Mouse (Mus musculus): ENCODE data around the gene Gm20388.

DNA sequence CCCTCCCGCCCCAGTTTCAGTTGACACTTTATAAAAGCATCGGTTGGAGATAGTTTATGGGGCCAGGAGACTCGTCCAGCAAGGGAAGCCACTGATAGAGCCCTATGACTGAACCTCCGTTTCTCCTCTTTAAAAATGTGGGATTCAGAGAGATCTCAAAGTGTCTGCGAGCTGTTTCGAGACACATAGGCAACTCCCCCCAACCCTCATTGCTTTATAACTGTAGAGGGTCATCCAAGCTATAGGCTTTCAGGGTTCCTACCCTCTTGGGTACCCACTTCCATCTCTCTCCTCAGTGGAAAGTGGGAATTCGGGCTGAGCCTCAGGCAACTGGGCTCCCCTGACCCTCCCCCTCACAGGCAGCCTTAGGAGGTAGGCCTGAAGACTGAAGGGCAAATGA, 1170.8 kb downstream of the Gm20388 start:
- TF ChIP-seq HCFC1 (IDR thresholded peaks at IDR 0.05; ENCODE audit: borderline replicate concordance, insufficient read depth, low read length): no peak
- TF ChIP-seq CHD2 (IDR thresholded peaks at IDR 0.05; ENCODE audit: low read depth, low read length): no peak
- TF ChIP-seq ZC3H11A (IDR thresholded peaks at IDR 0.05; ENCODE audit: borderline replicate concordance, low read depth, low read length): no peak
- no peak for TF ChIP-seq MAFK (IDR thresholded peaks at IDR 0.05; ENCODE audit: insufficient read depth, low read depth, low read length)
